Mouse (Mus musculus) forebrain, postnatal 0 days (tissue): ENCODE results near the gene Erfe. TPM values are rescaled to one million over a fixed set of nuclear protein-coding genes. Genes with fewer than 3 reads are reported as not detected.
A peak's percentile ranks its signal among the peaks of the same experiment; 100 is the strongest.

Experiments used
- ATAC-seq: fragments of 200-750 bp; cut with Nextera tagmentation; 2 replicates; pipeline ENCODE4 v1.8.0; 2017; ENCODE audit warnings: mild to moderate bottlenecking, moderate library complexity
- DNase-seq: peaks from one replicate; pipeline ENCODE4 v3.0.0-alpha.2; 2015
- H3K27ac ChIP-seq: fragments of 300-500 bp; sonication (generic); 2 replicates; pipeline ENCODE4 v1.5.1; 2014; ENCODE audit warnings: low read depth, mild to moderate bottlenecking, antibody characterized with exemption, low read length, moderate library complexity, mixed read lengths
- H3K27me3 ChIP-seq: fragments of 300-500 bp; sonication (generic); 2 replicates; pipeline ENCODE4 v1.6.1; 2014; ENCODE audit warnings: mild to moderate bottlenecking, low read length, mixed read lengths; ENCODE audit not compliant: insufficient read depth
- H3K36me3 ChIP-seq: fragments of 300-500 bp; sonication (generic); 2 replicates; pipeline ENCODE4 v1.6.1; 2014; ENCODE audit warnings: mild to moderate bottlenecking, moderate library complexity; ENCODE audit not compliant: insufficient read depth
- H3K4me1 ChIP-seq: fragments of 300-500 bp; sonication (generic); 2 replicates; pipeline ENCODE4 v1.6.1; 2014; ENCODE audit warnings: antibody characterized with exemption; ENCODE audit not compliant: insufficient read depth
- H3K4me2 ChIP-seq: fragments of 300-500 bp; sonication (generic); 2 replicates; pipeline ENCODE4 v1.6.1; 2014; ENCODE audit warnings: low read depth, mild to moderate bottlenecking, moderate library complexity
- H3K4me3 ChIP-seq: fragments of 300-500 bp; sonication (generic); 2 replicates; pipeline ENCODE4 v1.5.1; 2014; ENCODE audit warnings: low read depth, low read length, mixed read lengths
- H3K9ac ChIP-seq: fragments of 300-500 bp; sonication (generic); 2 replicates; pipeline ENCODE4 v1.6.1; 2014; ENCODE audit warnings: mild to moderate bottlenecking
- H3K9me3 ChIP-seq: fragments of 300-500 bp; sonication (generic); 2 replicates; pipeline ENCODE4 v1.6.1; 2016; ENCODE audit warnings: low read length
- CTCF ChIP-seq: sonication (generic); IDR thresholded peaks from 2 replicates; pipeline ENCODE4 v1.5.1; 2016; ENCODE audit warnings: antibody characterized with exemption, control low read depth, low read depth
- WGBS: fragments of 180-500 bp; shearing (Covaris S2); extraction: QIAGEN DNeasy Blood & Tissue Kit; methylation state at CpG from one replicate; pipeline ENCODE4 v1.1.7; 2014; 5-methylcytosine and 5-hydroxymethylcytosine counted together
- polyA plus RNA-seq: library from polyadenylated mRNA; unstranded; fragments of >200 nt; fragmentation: Nextera tagmentation; extraction: Ambion mirVana; gene quantifications from 2 replicates; pipeline ENCODE4 v1.2.1, GENCODE M21; 2015
- total RNA-seq: library from RNA; depleted of rRNA; stranded (reverse); fragments of >200 nt; gene quantifications from 2 replicates; pipeline ENCODE4 v1.2.3, GENCODE M21; 2014; rRNA removed

Erfe gene
- total and polyA plus RNA-seq, 2 experiments from 2014 or later, result 0.21 to 0.33 TPM

DNA sequence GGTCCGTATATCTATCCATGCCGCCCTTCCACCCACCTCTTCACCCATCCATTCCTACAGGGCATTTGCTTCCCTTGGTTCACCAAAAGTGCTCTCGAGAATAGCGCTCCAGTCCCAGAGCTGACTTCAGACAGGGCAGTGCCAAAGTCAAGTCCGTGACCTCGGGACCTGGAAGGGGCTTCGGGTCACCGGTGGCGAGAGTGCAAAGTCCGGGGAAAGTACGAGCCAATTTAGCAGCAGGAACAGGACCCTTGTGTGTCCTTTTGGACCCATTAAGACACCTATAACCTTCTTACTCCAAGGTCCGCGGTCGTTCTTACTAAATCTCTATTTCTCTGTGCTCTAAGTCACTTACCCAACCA is 47.3 kb downstream of the Erfe start:
- H3K9me3 ChIP-seq, result no peaks in the 10 kb centered on the region
- peak overlapping the region; percentile 87 for H3K9ac ChIP-seq
- peaks cover 8% of the 10 kb centered on the region; the same call in 1 of the 2 replicates for H3K36me3 ChIP-seq
- no peak for ATAC-seq
- peak overlapping the region; percentile 69 for H3K4me2 ChIP-seq
- no peaks in the 10 kb centered on the region for H3K27me3 ChIP-seq
- under 1% methylated on average over 14 of the region's 14 CpGs for WGBS
- no peak for TF ChIP-seq CTCF
- DNase-seq, result no peak
- H3K4me1 ChIP-seq, result peaks cover 21% of the 10 kb centered on the region
- H3K27ac ChIP-seq, result peak overlapping the region; percentile 78
- peak overlapping the region; percentile 61 for H3K4me3 ChIP-seq

DNA sequence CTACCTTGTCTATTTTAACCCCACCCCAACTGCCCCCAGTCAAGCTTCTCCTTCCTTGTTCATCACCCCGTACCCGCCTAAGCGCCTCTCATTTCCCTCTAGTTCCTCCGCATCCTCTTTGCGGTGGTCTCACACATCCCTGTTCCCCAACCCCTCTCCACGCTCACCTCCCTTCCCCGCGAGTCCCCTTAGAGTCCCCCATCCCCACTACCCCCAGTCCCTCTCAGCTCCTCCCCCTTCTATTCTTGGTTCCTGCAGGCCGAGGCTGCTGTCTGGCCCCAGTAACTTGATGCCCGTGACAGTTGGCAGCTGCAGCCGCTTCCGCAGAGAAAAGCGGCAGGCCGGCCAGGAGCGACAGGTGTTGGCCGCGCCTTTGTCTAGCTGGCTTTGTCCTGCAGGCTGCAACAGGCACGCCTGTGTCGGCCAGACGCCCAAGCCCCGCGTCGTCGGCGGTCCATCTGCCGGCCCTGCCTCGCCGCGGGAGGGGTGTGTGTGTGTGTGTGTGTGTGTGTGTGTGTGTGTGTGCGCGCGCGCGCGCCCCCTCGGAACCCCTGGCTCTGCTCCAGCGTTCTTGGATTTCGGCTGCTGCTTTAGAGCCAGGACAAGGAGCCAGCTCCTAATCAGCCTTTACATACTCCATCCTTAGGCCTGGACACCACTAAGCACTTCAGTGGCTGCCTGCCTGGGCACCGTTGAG is 47.8 kb downstream of the Erfe start, which contains the start of gene Hes6:
TSS of gene Hes6 (minus strand) at position 141 of the 697 bp plus-strand sequence.
- Histone ChIP-seq H3K9me3 (no peaks in the 10 kb centered on the region), H3K27me3 (no peaks in the 10 kb centered on the region), H3K4me1 (peaks cover 21% of the 10 kb centered on the region), H3K4me3 (peak within 1 kb of the TSS; percentile 61), H3K36me3 (peaks cover 8% of the 10 kb centered on the region; the same call in 1 of the 2 replicates), H3K9ac (peak within 1 kb of the TSS; percentile 87), H3K4me2 (peak within 1 kb of the TSS; percentile 69), H3K27ac (peak within 1 kb of the TSS; percentile 78)
- no peak for TF ChIP-seq CTCF
- ATAC-seq, result peak; percentile 62
- peak; percentile 88 for DNase-seq
- under 1% methylated on average over 39 of the region's 39 CpGs for WGBS

DNA sequence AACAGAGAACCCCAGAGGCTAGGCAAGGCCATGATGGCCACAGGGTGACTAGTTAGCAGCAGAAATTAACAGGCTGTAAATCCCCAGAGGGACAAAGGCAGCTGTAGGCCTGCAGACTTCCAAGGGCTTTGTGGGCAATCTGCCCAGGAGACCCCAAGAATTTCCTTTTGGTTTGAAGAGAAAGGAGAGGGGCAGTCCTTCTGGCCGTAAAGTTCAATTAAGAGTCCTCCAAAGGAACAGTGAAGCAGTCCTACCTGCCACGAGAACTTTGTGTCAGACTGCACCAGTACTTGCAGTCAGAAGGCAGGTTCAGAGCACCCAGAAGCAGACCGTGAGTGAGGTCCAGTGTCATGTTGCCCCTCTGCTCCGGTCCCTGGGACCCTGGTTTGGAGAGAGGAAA is 48.7 kb downstream of the Erfe start:
- no peak for TF ChIP-seq CTCF
- H3K36me3 ChIP-seq, result peaks cover 8% of the 10 kb centered on the region; the same call in 1 of the 2 replicates
- ATAC-seq, result no peak
- WGBS, result 25% methylated on average over 4 of the region's 4 CpGs
- peak overlapping the region; percentile 78 for H3K27ac ChIP-seq
- H3K9me3 ChIP-seq, result no peaks in the 10 kb centered on the region
- peak; percentile 37 for DNase-seq
- H3K4me1 ChIP-seq, result peaks cover 21% of the 10 kb centered on the region
- H3K4me2 ChIP-seq, result peak overlapping the region; percentile 69; the same call in 1 of the 2 replicates
- H3K9ac ChIP-seq, result no peak overlapping the region
- H3K27me3 ChIP-seq, result no peaks in the 10 kb centered on the region
- H3K4me3 ChIP-seq, result no peak overlapping the region

DNA sequence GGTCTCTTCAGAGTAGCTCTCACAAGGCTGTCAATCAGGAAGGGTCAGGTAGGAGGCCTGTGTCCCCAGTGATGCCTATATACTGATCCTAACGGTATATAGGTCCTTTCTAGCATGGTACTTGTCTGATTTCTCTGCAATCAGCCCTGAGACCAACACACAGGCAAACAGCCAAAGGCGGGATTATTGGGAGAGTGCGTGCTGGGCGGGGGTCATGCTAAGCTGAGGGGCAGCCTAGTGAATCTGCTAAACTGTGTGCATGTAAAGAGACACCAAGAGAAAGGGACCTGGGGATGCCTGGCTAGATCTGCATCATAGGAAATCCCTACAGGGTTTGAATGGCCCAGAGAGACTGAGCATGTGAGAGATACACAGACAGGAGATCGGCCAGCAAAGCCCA is 49.1 kb downstream of the Erfe start:
- Histone ChIP-seq H3K4me1 (peaks cover 21% of the 10 kb centered on the region), H3K36me3 (peaks cover 11% of the 10 kb centered on the region), H3K9ac (no peak overlapping the region), H3K9me3 (no peaks in the 10 kb centered on the region), H3K4me3 (no peak overlapping the region), H3K4me2 (no peak overlapping the region), H3K27me3 (no peaks in the 10 kb centered on the region), H3K27ac (peak overlapping the region; percentile 37; the same call in 1 of the 2 replicates)
- TF ChIP-seq CTCF, result no peak
- no peak for DNase-seq
- ATAC-seq, result no peak
- WGBS, result 30% methylated on average over 5 of the region's 5 CpGs

DNA sequence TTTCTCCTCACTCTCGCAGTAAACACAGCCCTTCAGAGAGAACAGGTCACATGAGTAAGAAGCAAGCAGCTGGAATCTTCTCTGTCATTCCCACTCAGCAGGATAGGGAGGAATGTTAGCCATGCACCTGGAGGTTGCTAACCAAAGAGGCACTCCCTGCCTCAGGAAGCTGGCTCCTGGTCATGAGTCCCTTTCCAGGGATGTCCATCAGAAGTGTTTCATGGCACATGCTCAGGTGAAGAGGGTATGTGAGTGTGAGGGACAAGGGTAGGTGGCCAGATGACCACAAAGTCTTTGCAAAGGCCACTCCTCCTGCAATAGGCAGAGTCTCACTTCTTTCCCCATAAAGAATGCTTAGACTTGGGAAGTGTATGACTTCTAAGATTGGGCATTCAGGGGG is 51.8 kb downstream of the Erfe start:
- Histone ChIP-seq H3K27ac (no peak overlapping the region), H3K27me3 (no peaks in the 10 kb centered on the region), H3K36me3 (peaks cover 11% of the 10 kb centered on the region), H3K9me3 (no peaks in the 10 kb centered on the region), H3K4me1 (0 out of 2 replicates have a peak, but pooled peaks cover 9% of the 10 kb centered on the region), H3K4me3 (no peak overlapping the region), H3K9ac (no peak overlapping the region), H3K4me2 (no peak overlapping the region)
- no peak for ATAC-seq
- 79% methylated on average over 1 of the region's 1 CpGs for WGBS
- no peak for TF ChIP-seq CTCF
- DNase-seq, result no peak

DNA sequence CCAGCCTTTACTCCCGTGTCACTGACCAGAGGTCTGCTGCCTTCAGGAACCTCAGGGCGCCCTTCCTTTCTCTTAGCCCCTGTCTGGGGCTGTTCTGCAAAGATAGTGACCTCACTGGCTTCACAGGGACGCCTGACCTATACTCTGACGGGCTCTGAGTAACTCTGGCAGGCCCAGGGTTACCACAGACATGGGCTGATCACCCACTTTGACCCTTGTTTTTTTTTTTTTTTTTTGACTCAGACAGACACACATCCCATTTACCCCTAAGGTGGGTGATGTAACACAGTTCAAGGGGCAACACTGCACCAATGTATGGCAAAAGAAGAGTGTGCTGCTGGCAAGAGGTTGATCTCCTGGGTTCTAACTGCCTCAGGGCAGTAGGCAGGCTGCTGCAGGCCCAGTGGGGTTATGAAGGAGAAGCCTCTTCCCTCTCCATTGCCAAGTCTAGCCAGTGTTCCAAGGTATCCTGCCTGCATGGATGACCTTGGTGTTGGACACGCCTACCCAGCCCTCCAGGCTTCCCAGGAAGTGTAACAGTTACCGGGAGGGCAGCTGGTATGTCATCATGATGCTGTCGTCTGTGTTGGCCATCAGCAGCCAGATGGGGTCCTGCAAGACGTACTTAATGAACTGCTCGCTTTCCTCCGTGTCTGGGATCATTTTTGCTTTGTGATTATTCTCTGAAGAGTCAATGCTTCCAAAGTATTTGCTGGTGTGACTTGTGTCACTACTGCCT is 53.8 kb downstream of the Erfe start:
- no peaks in the 10 kb centered on the region for H3K27me3 ChIP-seq
- H3K9ac ChIP-seq, result no peak overlapping the region
- H3K4me1 ChIP-seq, result no peaks in the 10 kb centered on the region
- TF ChIP-seq CTCF, result no peak
- ATAC-seq, result no peak
- DNase-seq, result no peak
- no peak overlapping the region for H3K4me2 ChIP-seq
- peaks cover 25% of the 10 kb centered on the region for H3K36me3 ChIP-seq
- no peak overlapping the region for H3K4me3 ChIP-seq
- H3K9me3 ChIP-seq, result no peaks in the 10 kb centered on the region
- no peak overlapping the region for H3K27ac ChIP-seq
- 66% methylated on average over 10 of the region's 10 CpGs for WGBS

DNA sequence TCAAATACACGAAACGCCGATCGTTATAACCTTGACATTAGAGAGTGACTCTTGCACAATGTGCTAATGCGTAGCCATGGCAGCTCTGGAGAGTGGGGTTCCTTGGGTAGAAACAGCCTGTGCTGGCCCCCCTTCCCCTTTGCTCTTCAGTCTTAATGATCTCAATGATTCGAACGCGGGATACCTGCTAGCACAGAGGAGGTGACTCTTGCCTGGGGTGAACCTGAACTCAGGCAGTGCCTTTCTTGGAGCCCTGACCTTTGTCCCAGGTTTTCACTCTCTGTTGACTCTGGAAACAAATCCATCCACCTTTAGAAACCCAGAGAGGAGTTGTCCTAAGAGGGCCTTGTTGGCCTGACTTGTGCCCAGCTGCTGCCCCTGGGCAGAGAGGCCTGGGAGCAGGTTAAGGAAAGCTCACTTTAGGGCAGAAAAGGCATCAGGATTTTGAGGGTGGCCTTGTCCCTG is 54.4 kb downstream of the Erfe start:
- TF ChIP-seq CTCF, result no peak
- no peak overlapping the region for H3K27ac ChIP-seq
- ATAC-seq (no peak), DNase-seq (no peak)
- H3K9me3 ChIP-seq, result no peaks in the 10 kb centered on the region
- H3K4me2 ChIP-seq, result no peak overlapping the region
- H3K9ac ChIP-seq, result no peak overlapping the region
- H3K4me3 ChIP-seq, result no peak overlapping the region
- H3K4me1 ChIP-seq, result no peaks in the 10 kb centered on the region
- peaks cover 25% of the 10 kb centered on the region for H3K36me3 ChIP-seq
- no peaks in the 10 kb centered on the region for H3K27me3 ChIP-seq
- WGBS, result 89% methylated on average over 8 of the region's 8 CpGs

Other genes with a start within 250 kb of the Erfe start
- gene Rbm44, start 221.3 kb upstream of the Erfe start, total RNA-seq, result 0.29 TPM in 1 of 2 replicates, not detected in the other
- gene Rbm44, start 221.3 kb upstream of the Erfe start, polyA plus RNA-seq, result 0.11 and 0.19 TPM in 2 replicates
- 14.4 and 16.8 TPM in 2 replicates for gene Ramp1, start 186.6 kb upstream of the Erfe start, total RNA-seq
- 21.3 and 23.2 TPM in 2 replicates for gene Ramp1, start 186.6 kb upstream of the Erfe start, polyA plus RNA-seq
- gene Ube2f, start 116.1 kb upstream of the Erfe start, total RNA-seq, result 38.1 and 38.7 TPM in 2 replicates
- gene Ube2f, start 116.1 kb upstream of the Erfe start, polyA plus RNA-seq, result 44.1 and 45.3 TPM in 2 replicates
- gene Scly, start 68.1 kb upstream of the Erfe start, total RNA-seq, result 6.7 and 8.7 TPM in 2 replicates
- gene Scly, start 68.1 kb upstream of the Erfe start, polyA plus RNA-seq, result 5.4 and 6.4 TPM in 2 replicates
- gene Espnl, start 44.4 kb upstream of the Erfe start, total RNA-seq, result 0.15 and 0.19 TPM in 2 replicates
- gene Espnl, start 44.4 kb upstream of the Erfe start, polyA plus RNA-seq, result 0.08 and 0.13 TPM in 2 replicates
- 0.08 and 0.24 TPM in 2 replicates for gene Klhl30, start 15.4 kb upstream of the Erfe start, total RNA-seq
- 0.10 and 0.12 TPM in 2 replicates for gene Klhl30, start 15.4 kb upstream of the Erfe start, polyA plus RNA-seq
- gene Ilkap, start 32.4 kb downstream of the Erfe start, total RNA-seq, result 104 and 108 TPM in 2 replicates
- 129 TPM in 2 replicates for gene Ilkap, start 32.4 kb downstream of the Erfe start, polyA plus RNA-seq
- 133 and 154 TPM in 2 replicates for gene Hes6, start 47.6 kb downstream of the Erfe start, total RNA-seq
- 154 and 177 TPM in 2 replicates for gene Hes6, start 47.6 kb downstream of the Erfe start, polyA plus RNA-seq
- 6.3 and 9.0 TPM in 2 replicates for gene Per2, start 92.9 kb downstream of the Erfe start, total RNA-seq
- gene Per2, start 92.9 kb downstream of the Erfe start, polyA plus RNA-seq, result 2.3 and 4.3 TPM in 2 replicates
- gene Traf3ip1, start 128.2 kb downstream of the Erfe start, total RNA-seq, result 10.1 and 15.8 TPM in 2 replicates
- gene Traf3ip1, start 128.2 kb downstream of the Erfe start, polyA plus RNA-seq, result 4.6 and 6.4 TPM in 2 replicates
- gene Asb1, start 174.1 kb downstream of the Erfe start, total RNA-seq, result 27.8 and 31.1 TPM in 2 replicates
- 5.9 and 8.3 TPM in 2 replicates for gene Asb1, start 174.1 kb downstream of the Erfe start, polyA plus RNA-seq